Mouse (Mus musculus): Measurements from ENCODE around the gene Olfr1247.

The Olfr1247 gene

DNA sequence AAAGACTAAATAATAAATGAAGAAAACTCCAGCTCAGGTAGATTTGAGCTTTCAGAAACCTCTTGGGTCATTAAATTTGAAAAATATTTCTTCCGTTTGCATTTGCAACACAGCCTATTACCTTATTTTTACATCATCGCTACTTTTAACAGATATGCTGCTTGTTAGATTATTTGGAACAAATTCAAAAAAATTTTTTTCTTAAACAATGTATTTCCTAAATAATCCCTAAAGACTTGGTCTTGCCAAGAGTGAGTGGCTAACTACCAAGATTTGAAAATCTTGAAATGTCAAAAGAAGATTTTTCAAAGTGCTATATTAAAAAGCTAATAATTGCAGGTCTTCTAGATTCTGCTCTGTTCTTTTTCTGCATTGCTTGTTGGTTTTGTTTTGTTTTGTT, at the start of gene Olfr1247:
Gene Olfr1247 (minus strand): TSS at position 101 of the 400 bp plus-strand sequence.
- 95% methylated on average over 2 of the region's 2 CpGs for WGBS

GRCm38 (mm10) chr2:89661367-89661766, 47.4 kb upstream of the Olfr1247 start, which contains the start of gene Olfr1250:
Gene Olfr1250 (minus strand): TSS chr2:89661467.

DNA sequence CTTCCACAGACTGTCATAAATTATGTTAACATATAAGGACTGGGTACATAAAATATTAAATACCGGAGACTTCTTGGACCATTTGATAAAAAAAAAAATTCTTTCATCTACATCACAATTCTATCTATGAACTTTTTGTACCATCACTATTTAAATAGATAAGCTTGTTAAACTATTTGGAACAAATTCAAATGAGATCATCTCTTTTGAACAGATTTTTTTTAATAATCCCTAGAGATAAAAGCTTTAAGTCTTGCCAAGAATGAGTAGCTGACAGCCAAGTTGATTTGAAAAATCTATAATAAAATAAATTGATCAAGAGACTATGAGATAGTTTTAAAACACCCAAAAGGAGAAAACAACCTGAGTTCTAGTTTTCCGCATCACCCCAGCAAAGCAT, 21.0 kb upstream of the Olfr1247 start, which contains the start of gene Olfr1249:
Gene Olfr1249 (minus strand): TSS at position 101 of the 400 bp plus-strand sequence.
- WGBS, result 89% methylated on average over 2 of the region's 2 CpGs

GRCm38 (mm10) chr2:89618145-89618544, 4.2 kb upstream of the Olfr1247 start, which contains the start of gene Olfr1248:
Gene Olfr1248 (minus strand): TSS chr2:89618245.
- WGBS, result 89% methylated on average over 1 of the region's 1 CpGs

DNA sequence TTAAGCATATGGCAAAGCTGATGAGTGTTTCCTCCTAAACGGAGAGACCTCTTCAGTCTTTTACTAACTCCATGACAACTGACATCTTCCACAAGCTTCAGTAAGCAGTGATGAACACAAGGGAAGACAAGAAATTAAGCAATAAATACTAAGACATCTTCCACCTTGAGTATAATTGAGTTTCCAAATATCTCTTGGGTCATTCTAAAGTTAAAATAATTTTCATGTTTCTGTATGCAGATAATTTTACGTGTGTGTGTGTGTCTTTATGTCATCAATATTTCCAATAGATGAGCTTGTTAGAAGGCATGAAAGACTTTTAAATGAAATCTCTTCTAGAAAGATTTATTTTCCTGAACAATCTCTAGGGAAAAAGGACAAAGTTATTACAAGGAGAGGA, 20.9 kb downstream of the Olfr1247 start, which contains the start of gene Olfr1246:
Gene Olfr1246 (minus strand): TSS at position 101 of the 400 bp plus-strand sequence.
- WGBS, result 78% methylated on average over 2 of the region's 2 CpGs

DNA sequence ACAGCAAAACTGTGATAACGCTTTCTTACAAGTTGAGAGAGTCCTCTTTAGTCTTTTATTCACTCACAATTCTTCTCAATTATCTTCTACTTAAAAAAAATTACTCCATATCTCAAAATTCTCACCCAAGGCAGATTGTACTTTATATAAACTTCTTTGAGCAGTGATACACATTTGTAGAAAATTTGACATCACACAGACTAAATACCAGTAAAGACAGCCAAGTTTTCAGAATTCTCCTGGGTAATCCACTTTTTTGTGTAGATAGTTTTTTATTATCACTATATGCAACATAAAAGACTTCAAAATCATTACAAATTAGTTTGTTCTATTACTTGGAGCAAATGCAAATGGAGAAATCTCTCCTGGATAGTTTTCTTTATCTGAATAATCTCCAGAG, 35.6 kb downstream of the Olfr1247 start, which contains the start of gene Olfr1245:
Gene Olfr1245 (minus strand): TSS at position 101 of the 400 bp plus-strand sequence.
- 70% methylated on average over 1 of the region's 1 CpGs for WGBS

DNA sequence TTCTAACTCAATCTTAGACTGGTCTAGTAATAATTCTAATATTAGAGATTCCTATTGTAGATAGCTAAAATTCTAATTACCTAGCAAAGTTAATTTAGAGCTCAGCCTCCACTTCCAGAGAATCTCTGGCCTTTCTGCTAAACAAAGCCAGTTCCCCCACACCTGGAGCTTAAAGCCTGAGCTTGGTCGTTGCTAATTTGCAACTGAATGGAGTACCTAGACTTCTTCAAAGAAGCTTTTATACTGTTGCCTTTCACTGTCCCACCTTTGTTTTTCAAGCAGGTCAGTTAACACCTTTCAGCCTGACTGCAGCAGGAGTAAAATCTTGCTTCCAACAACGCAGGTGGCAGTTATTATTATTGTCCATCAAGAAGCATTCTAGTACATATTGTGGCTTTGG, 51.2 kb downstream of the Olfr1247 start:
- WGBS, result 46% methylated on average over 2 of the region's 2 CpGs
